Mouse (Mus musculus) midbrain, embryonic 16.5 days (tissue): ENCODE data around the gene Zfp385b. TPM values are rescaled to one million over a fixed set of nuclear protein-coding genes. Genes with fewer than 3 reads are reported as not detected.

Experiments used
- ATAC-seq: fragments of 200-750 bp; cut with Nextera tagmentation; 2 replicates; pipeline ENCODE4 v1.8.0; 2017; ENCODE audit warnings: moderate TSS enrichment
- H3K27ac ChIP-seq: fragments of 300-500 bp; sonication (generic); 2 replicates; pipeline ENCODE4 v1.5.1; 2014; ENCODE audit warnings: mild to moderate bottlenecking, low read length, mixed read lengths
- H3K27me3 ChIP-seq: fragments of 300-500 bp; sonication (generic); 2 replicates; pipeline ENCODE4 v1.6.1; 2014; ENCODE audit warnings: low read depth, low read length, mixed read lengths; ENCODE audit not compliant: control insufficient read depth, insufficient read depth
- H3K36me3 ChIP-seq: fragments of 300-500 bp; sonication (generic); 2 replicates; pipeline ENCODE4 v1.6.1; 2014; ENCODE audit warnings: mild to moderate bottlenecking, low read length, moderate library complexity, mixed read lengths; ENCODE audit not compliant: control insufficient read depth, insufficient read depth
- H3K4me1 ChIP-seq: fragments of 300-500 bp; sonication (generic); 2 replicates; pipeline ENCODE4 v1.6.1; 2014; ENCODE audit warnings: mild to moderate bottlenecking, low read length, mixed read lengths; ENCODE audit not compliant: control insufficient read depth, insufficient read depth
- H3K4me2 ChIP-seq: fragments of 300-500 bp; sonication (generic); 2 replicates; pipeline ENCODE4 v1.6.1; 2014; ENCODE audit warnings: mild to moderate bottlenecking, low read length, mixed read lengths
- H3K4me3 ChIP-seq: fragments of 300-500 bp; sonication (generic); 2 replicates; pipeline ENCODE4 v1.5.1; 2014; ENCODE audit warnings: low read depth, mild to moderate bottlenecking, low read length, moderate library complexity, mixed read lengths
- H3K9ac ChIP-seq: fragments of 300-500 bp; sonication (generic); 2 replicates; pipeline ENCODE4 v1.6.1; 2014; ENCODE audit warnings: low read depth, low read length, mixed read lengths
- H3K9me3 ChIP-seq: fragments of 300-500 bp; sonication (generic); replicated peaks from 2 replicates; pipeline ENCODE4 v1.6.1; 2014; ENCODE audit warnings: mild to moderate bottlenecking, low read length, mixed read lengths; ENCODE audit not compliant: control insufficient read depth, poor library complexity, severe bottlenecking
- WGBS: fragments of 180-500 bp; shearing (Covaris S2); extraction: QIAGEN DNeasy Blood & Tissue Kit; methylation state at CpG from one replicate; pipeline ENCODE4 v1.1.7; 2014; 5-methylcytosine and 5-hydroxymethylcytosine counted together
- polyA plus RNA-seq: library from polyadenylated mRNA; unstranded; fragments of >200 nt; fragmentation: Nextera tagmentation; extraction: Ambion mirVana; gene quantifications from 2 replicates; pipeline ENCODE4 v1.2.1, GENCODE M21; 2015

Zfp385b gene
- polyA plus RNA-seq, 1 experiment from 2014 or later = 15.3 TPM

DNA sequence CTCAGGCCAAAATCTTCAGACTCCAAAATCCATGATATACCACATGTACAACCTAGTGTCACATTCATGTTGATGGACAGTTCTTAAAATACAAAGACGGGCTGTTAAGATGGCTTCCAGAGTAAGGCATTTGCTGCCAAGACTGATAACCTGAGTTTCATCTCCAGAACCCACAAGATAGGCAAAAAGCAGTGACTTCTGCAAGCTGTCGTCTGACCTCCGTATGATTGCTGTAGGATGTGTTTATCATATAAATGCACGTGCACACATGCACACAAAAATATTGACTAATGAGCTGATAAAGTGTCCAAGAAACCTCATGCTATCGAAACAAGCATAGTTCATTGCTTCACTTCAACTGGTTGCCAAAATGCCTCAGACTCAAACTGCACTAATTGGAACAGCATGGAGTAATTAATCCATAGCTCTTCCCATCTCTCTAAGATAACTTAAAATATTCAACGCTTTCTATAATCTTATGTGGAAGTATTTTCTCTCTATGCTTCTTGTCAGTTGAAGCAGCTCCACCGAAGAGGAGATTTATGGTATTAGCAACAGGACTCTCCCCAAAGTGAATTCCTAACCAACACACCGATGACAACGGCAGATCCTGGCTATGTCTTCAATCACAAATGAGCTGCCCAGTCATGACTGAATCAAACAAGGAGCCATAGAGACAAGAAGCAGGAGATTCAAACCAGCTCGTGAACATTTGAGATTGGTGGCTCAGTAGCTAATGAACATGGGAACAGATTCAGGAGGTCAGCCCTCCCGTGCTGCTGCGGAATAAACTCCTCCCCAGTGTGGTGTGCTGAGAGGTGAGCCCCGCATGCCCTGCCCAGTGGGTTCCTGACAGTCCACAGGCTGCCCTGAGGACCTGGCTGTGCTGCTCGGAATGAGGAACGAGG, 251.7 kb downstream of the Zfp385b start:
- no peaks in the 10 kb centered on the region for H3K9me3 ChIP-seq
- 84% methylated on average over 15 of the region's 15 CpGs for WGBS
- 0 out of 2 replicates have a peak, but pooled peaks cover 2% of the 10 kb centered on the region for H3K4me1 ChIP-seq
- H3K36me3 ChIP-seq = no peaks in the 10 kb centered on the region
- no peaks in the 10 kb centered on the region for H3K27me3 ChIP-seq
- H3K9ac ChIP-seq = no peak overlapping the region
- ATAC-seq = no peak
- H3K4me3 ChIP-seq = no peak overlapping the region
- no peak overlapping the region for H3K4me2 ChIP-seq
- no peak overlapping the region for H3K27ac ChIP-seq

DNA sequence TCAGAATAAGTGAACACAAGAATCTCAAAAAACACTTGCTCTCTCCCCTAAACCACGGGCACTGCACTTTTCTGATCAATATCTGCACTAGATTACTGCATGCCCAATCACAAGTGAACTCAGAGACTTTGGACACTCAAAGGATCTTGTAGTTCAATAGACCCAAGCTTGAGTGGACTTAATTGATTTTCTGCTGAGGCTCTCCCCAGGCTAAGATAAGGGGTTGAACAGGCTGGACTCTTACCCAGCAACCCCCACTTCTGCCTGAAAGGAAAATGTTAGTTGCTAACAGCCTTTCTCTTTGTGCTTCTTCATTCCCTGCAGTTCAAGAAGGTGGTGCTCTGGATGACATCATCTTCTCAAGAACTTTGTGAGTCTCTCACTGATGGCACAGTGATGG, 255.7 kb downstream of the Zfp385b start:
- ATAC-seq = no peak
- Histone ChIP-seq H3K4me1 (no peaks in the 10 kb centered on the region), H3K27ac (no peak overlapping the region), H3K9me3 (no peaks in the 10 kb centered on the region), H3K4me2 (no peak overlapping the region), H3K9ac (no peak overlapping the region), H3K36me3 (no peaks in the 10 kb centered on the region), H3K4me3 (no peak overlapping the region), H3K27me3 (no peaks in the 10 kb centered on the region)
- 53% methylated on average over 1 of the region's 1 CpGs for WGBS

GRCm38 (mm10) chr2:77561941-77562340, 257.5 kb downstream of the Zfp385b start:
- no peak for ATAC-seq
- 79% methylated on average over 5 of the region's 5 CpGs for WGBS
- Histone ChIP-seq H3K4me2 (no peak overlapping the region), H3K9me3 (no peaks in the 10 kb centered on the region), H3K27ac (no peak overlapping the region), H3K4me3 (no peak overlapping the region), H3K27me3 (no peaks in the 10 kb centered on the region), H3K36me3 (no peaks in the 10 kb centered on the region), H3K9ac (no peak overlapping the region), H3K4me1 (no peaks in the 10 kb centered on the region)

DNA sequence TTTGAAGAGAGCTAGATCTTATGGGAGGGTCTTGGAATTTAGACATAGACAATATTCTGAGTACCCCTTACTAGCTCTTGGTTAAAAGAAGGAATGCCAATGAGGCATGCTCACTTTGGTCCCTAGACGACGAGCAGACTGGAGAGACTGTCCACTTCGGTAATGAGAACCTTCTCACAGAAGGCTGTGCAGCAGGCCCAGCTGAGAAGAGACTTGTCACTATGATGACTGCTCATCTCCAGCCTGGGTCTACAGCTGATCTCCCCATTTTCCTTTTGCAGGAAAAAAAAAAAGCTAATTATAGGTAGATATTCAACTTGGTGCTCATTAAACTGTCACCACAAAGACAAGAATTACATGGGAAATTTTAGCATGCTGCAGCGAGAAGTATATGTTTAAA, 262.5 kb downstream of the Zfp385b start:
- no peak overlapping the region for H3K27ac ChIP-seq
- H3K4me1 ChIP-seq = no peaks in the 10 kb centered on the region
- no peak overlapping the region for H3K4me2 ChIP-seq
- WGBS = 90% methylated on average over 4 of the region's 4 CpGs
- H3K27me3 ChIP-seq = no peaks in the 10 kb centered on the region
- no peak overlapping the region for H3K9ac ChIP-seq
- no peaks in the 10 kb centered on the region for H3K9me3 ChIP-seq
- no peaks in the 10 kb centered on the region for H3K36me3 ChIP-seq
- H3K4me3 ChIP-seq = no peak overlapping the region
- no peak for ATAC-seq

DNA sequence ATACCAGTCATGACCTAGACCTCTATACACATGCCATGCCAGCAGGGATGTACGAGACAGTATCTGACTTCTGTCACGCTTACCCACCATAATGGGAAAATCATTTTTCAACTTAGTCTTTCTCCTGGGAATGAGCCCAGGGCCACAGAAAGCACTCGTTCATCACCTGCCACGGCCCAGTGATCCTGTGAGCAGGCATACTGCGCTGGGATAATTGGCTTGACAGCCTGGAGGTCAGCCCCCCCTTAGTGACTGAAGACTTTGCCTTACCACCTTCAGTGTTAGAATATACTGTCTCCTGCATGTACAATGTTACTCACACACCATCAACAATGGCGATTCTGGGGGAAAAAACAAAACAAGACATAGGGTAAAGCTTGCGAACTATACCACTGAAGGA, 263.5 kb downstream of the Zfp385b start:
- Histone ChIP-seq H3K36me3 (no peaks in the 10 kb centered on the region), H3K9me3 (no peaks in the 10 kb centered on the region), H3K27ac (no peak overlapping the region), H3K4me2 (no peak overlapping the region), H3K4me1 (no peaks in the 10 kb centered on the region), H3K27me3 (no peaks in the 10 kb centered on the region), H3K4me3 (no peak overlapping the region), H3K9ac (no peak overlapping the region)
- 60% methylated on average over 7 of the region's 7 CpGs for WGBS
- ATAC-seq = no peak

GRCm38 (mm10) chr2:77552675-77553074, 266.8 kb downstream of the Zfp385b start:
- Histone ChIP-seq H3K27ac (no peak overlapping the region), H3K36me3 (no peaks in the 10 kb centered on the region), H3K27me3 (no peaks in the 10 kb centered on the region), H3K4me3 (no peak overlapping the region), H3K4me2 (no peak overlapping the region), H3K9ac (no peak overlapping the region), H3K4me1 (no peaks in the 10 kb centered on the region), H3K9me3 (no peaks in the 10 kb centered on the region)
- 53% methylated on average over 8 of the region's 8 CpGs for whole genome bisulfite sequencing
- no peak for ATAC-seq

GRCm38 (mm10) chr2:77543388-77543787, 276.1 kb downstream of the Zfp385b start:
- H3K27ac ChIP-seq = no peak overlapping the region
- no peak overlapping the region for H3K4me2 ChIP-seq
- H3K4me1 ChIP-seq = no peaks in the 10 kb centered on the region
- no peak overlapping the region for H3K4me3 ChIP-seq
- no peak for ATAC-seq
- H3K9me3 ChIP-seq = no peaks in the 10 kb centered on the region
- H3K9ac ChIP-seq = no peak overlapping the region
- no peaks in the 10 kb centered on the region for H3K27me3 ChIP-seq
- H3K36me3 ChIP-seq = no peaks in the 10 kb centered on the region
- 39% methylated on average over 1 of the region's 1 CpGs for WGBS

- no peaks in the 10 kb centered on the region for H3K27me3 ChIP-seq
- no peaks in the 10 kb centered on the region for H3K36me3 ChIP-seq
- H3K9me3 ChIP-seq = no peaks in the 10 kb centered on the region
- no peaks in the 10 kb centered on the region for H3K4me1 ChIP-seq
- H3K4me2 ChIP-seq = no peak overlapping the region
- H3K27ac ChIP-seq = no peak overlapping the region
- H3K9ac ChIP-seq = no peak overlapping the region
- ATAC-seq = no peak
- WGBS = 64% methylated on average over 2 of the region's 2 CpGs
- no peak overlapping the region for H3K4me3 ChIP-seq
Observed at GRCm38 (mm10) chr2:77542605-77543004, 276.8 kb downstream of the Zfp385b start.

DNA sequence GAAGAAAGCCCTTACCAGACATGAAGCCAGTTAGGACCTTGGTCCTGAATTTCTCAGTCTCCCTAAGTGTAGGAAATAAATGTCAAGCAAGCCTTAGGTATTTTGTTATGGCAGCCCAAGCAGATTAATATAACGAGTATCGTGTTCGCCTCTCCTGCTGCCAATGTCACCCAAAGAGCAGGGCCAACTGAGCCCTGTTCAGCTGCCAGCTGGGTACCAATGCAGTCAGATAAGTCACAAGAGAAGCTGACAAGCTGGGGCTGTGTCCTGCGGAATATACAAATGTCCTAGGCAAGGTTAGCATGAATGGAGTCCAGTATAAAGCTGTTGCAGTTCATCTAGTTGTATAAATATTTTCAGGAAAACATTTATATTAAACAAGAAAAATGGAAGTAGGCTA, 277.8 kb downstream of the Zfp385b start:
- Histone ChIP-seq H3K4me1 (no peaks in the 10 kb centered on the region), H3K4me3 (no peak overlapping the region), H3K4me2 (no peak overlapping the region), H3K36me3 (no peaks in the 10 kb centered on the region), H3K9me3 (no peaks in the 10 kb centered on the region), H3K27ac (no peak overlapping the region), H3K9ac (no peak overlapping the region), H3K27me3 (no peaks in the 10 kb centered on the region)
- 93% methylated on average over 4 of the region's 4 CpGs for WGBS
- ATAC-seq = no peak
